Mouse (Mus musculus) MEL (cell line): ENCODE results near the gene Ncapd2. TPM values are rescaled to one million over a fixed set of nuclear protein-coding genes. Genes with fewer than 3 reads are reported as not detected.

Source experiments
- DNase-seq: peaks from one replicate; pipeline ENCODE4 v3.0.0; 2011; ENCODE audit warnings: low read depth, low spot score
- H3K27ac ChIP-seq: 2 replicates; pipeline ENCODE4 v1.5.1; 2012; ENCODE audit warnings: low read depth, mild to moderate bottlenecking, control low read depth, low read length, moderate library complexity; ENCODE audit not compliant: control insufficient read depth
- H3K27me3 ChIP-seq, 2 experiments: fragments of 150-350 bp in 1 of 2; sonication (generic) in 1 of 2; 2 replicates each; pipeline ENCODE4 v1.6.1; 2012; ENCODE audit warnings: low read length in 2 of 2, mild to moderate bottlenecking in 2 of 2, improper control_type of control experiment in 1 of 2, moderate library complexity in 1 of 2; ENCODE audit not compliant: insufficient read depth in 2 of 2, control insufficient read depth in 1 of 2
- H3K36me3 ChIP-seq, 2 experiments: 2 replicates each; pipeline ENCODE4 v1.6.1; 2012 to 2014; ENCODE audit warnings: low read length in 2 of 2, improper control_type of control experiment in 1 of 2, inconsistent platforms in 1 of 2, mild to moderate bottlenecking in 1 of 2; ENCODE audit not compliant: insufficient read depth in 2 of 2, control insufficient read depth in 1 of 2
- H3K4me1 ChIP-seq, 2 experiments: fragments of 150-350 bp in 1 of 2; sonication (generic) in 1 of 2; 2 replicates each; pipeline ENCODE4 v1.6.1; 2012; ENCODE audit warnings: low read length in 2 of 2, improper control_type of control experiment in 1 of 2, mild to moderate bottlenecking in 1 of 2; ENCODE audit not compliant: insufficient read depth in 2 of 2, control insufficient read depth in 1 of 2
- H3K4me3 ChIP-seq, 2 experiments: fragments of 150-350 bp in 1 of 2; sonication (generic) in 1 of 2; 2 replicates each; pipeline ENCODE4 v1.5.1; 2012; ENCODE audit warnings: low read depth in 2 of 2, low read length in 2 of 2, mild to moderate bottlenecking in 2 of 2, moderate library complexity in 2 of 2, control low read depth in 1 of 2, improper control_type of control experiment in 1 of 2; ENCODE audit not compliant: control insufficient read depth in 1 of 2, insufficient read depth in 1 of 2
- H3K79me2 ChIP-seq: 2 replicates; pipeline ENCODE4 v1.6.1; 2012; ENCODE audit warnings: mild to moderate bottlenecking, low read length, moderate library complexity; ENCODE audit not compliant: control insufficient read depth, poor library complexity, insufficient read depth
- H3K9ac ChIP-seq: 2 replicates; pipeline ENCODE4 v1.6.1; 2012; ENCODE audit warnings: low read depth, mild to moderate bottlenecking, control low read depth, low read length, moderate library complexity; ENCODE audit not compliant: control insufficient read depth, poor library complexity, severe bottlenecking
- H3K9me3 ChIP-seq: fragments of 150-350 bp; sonication (generic); replicated peaks from 2 replicates; pipeline ENCODE4 v1.6.1; 2012; ENCODE audit warnings: mild to moderate bottlenecking, low read length, improper control_type of control experiment, moderate library complexity; ENCODE audit not compliant: insufficient read depth
- BHLHE40 ChIP-seq: IDR thresholded peaks from 2 replicates; pipeline ENCODE4 v1.6.1; 2012; ENCODE audit warnings: low read depth, mild to moderate bottlenecking, inconsistent platforms, low read length, improper control_type of control experiment, borderline replicate concordance
- CHD1 ChIP-seq: IDR thresholded peaks from 2 replicates; pipeline ENCODE4 v1.6.1; 2012; ENCODE audit warnings: low read depth, mild to moderate bottlenecking, inconsistent platforms, low read length, improper control_type of control experiment
- CHD2 ChIP-seq: IDR thresholded peaks from 2 replicates; pipeline ENCODE4 v1.6.1; 2011; ENCODE audit warnings: low read length, improper control_type of control experiment
- CTCF ChIP-seq, 3 experiments: IDR thresholded peaks in 2 of 3; conservative IDR thresholded peaks in 1 of 3; 2 replicates each; pipeline ENCODE4 v1.5.1; 2011 to 2012; ENCODE audit warnings: low read length in 3 of 3, low read depth in 2 of 3, mild to moderate bottlenecking in 2 of 3, improper control_type of control experiment in 1 of 3, inconsistent platforms in 1 of 3, mixed read lengths in 1 of 3, moderate library complexity in 1 of 3; ENCODE audit not compliant: control insufficient read depth in 1 of 3, insufficient read depth in 1 of 3, poor library complexity in 1 of 3, severe bottlenecking in 1 of 3
- ETS1 ChIP-seq: IDR thresholded peaks from 2 replicates; pipeline ENCODE4 v1.6.1; 2012; ENCODE audit warnings: low read depth, mild to moderate bottlenecking, inconsistent platforms, low read length, improper control_type of control experiment, moderate library complexity
- GABPA ChIP-seq: IDR thresholded peaks from 2 replicates; pipeline ENCODE4 v1.6.1; 2012; ENCODE audit warnings: low read depth, mild to moderate bottlenecking, inconsistent platforms, low read length, improper control_type of control experiment, moderate library complexity
- GATA1 ChIP-seq: IDR thresholded peaks from 2 replicates; pipeline ENCODE4 v1.6.1; 2011; ENCODE audit warnings: low read depth, low read length, improper control_type of control experiment
- HCFC1 ChIP-seq: IDR thresholded peaks from 2 replicates; pipeline ENCODE4 v1.6.1; 2012; ENCODE audit warnings: low read depth, mild to moderate bottlenecking, inconsistent platforms, low read length, improper control_type of control experiment, moderate library complexity
- KAT2A ChIP-seq: conservative IDR thresholded peaks from 2 replicates; pipeline ENCODE4 v1.6.1; 2012; ENCODE audit warnings: low read depth, low read length, improper control_type of control experiment, inconsistent platforms
- MAX ChIP-seq: IDR thresholded peaks from 2 replicates; pipeline ENCODE4 v1.6.1; 2011; ENCODE audit warnings: low read length, improper control_type of control experiment
- MEF2A ChIP-seq: IDR thresholded peaks from 2 replicates; pipeline ENCODE4 v1.6.1; 2014; ENCODE audit warnings: low read depth, mild to moderate bottlenecking, inconsistent platforms, low read length, improper control_type of control experiment; ENCODE audit not compliant: poor library complexity, insufficient replicate concordance, severe bottlenecking; ENCODE audit errors: extremely low read depth
- MYB ChIP-seq: IDR thresholded peaks from 2 replicates; pipeline ENCODE4 v1.6.1; 2011; ENCODE audit warnings: mild to moderate bottlenecking, low read depth, low read length, improper control_type of control experiment
- MYC ChIP-seq: IDR thresholded peaks from 2 replicates; pipeline ENCODE4 v1.6.1; 2011; ENCODE audit warnings: low read depth, mild to moderate bottlenecking, low read length, improper control_type of control experiment, moderate library complexity
- NRF1 ChIP-seq: IDR thresholded peaks from 2 replicates; pipeline ENCODE4 v1.6.1; 2014; ENCODE audit warnings: low read depth, mild to moderate bottlenecking, inconsistent platforms, low read length, improper control_type of control experiment, moderate library complexity; ENCODE audit not compliant: poor library complexity, insufficient read depth, severe bottlenecking
- POLR2AphosphoS5 ChIP-seq: IDR thresholded peaks from 2 replicates; pipeline ENCODE4 v1.6.1; 2012; ENCODE audit warnings: low read depth, borderline replicate concordance, mild to moderate bottlenecking, inconsistent platforms, low read length, moderate library complexity, mixed read lengths
- RAD21 ChIP-seq: IDR thresholded peaks from 2 replicates; pipeline ENCODE4 v1.6.1; 2011; ENCODE audit warnings: mild to moderate bottlenecking, low read depth, low read length, improper control_type of control experiment
- RCOR1 ChIP-seq: IDR thresholded peaks from 2 replicates; pipeline ENCODE4 v1.6.1; 2012; ENCODE audit warnings: low read depth, mild to moderate bottlenecking, inconsistent platforms, low read length, improper control_type of control experiment
- SIN3A ChIP-seq: IDR thresholded peaks from 2 replicates; pipeline ENCODE4 v1.6.1; 2012; ENCODE audit warnings: low read length, improper control_type of control experiment, inconsistent platforms
- SMC3 ChIP-seq: IDR thresholded peaks from 2 replicates; pipeline ENCODE4 v1.6.1; 2011; ENCODE audit warnings: low read depth, low read length, improper control_type of control experiment
- TAL1 ChIP-seq: IDR thresholded peaks from 2 replicates; pipeline ENCODE4 v1.6.1; 2012; ENCODE audit warnings: mild to moderate bottlenecking, inconsistent platforms, low read length, moderate library complexity, mixed read lengths
- TBP ChIP-seq: IDR thresholded peaks from 2 replicates; pipeline ENCODE4 v1.8.0; 2011; ENCODE audit warnings: low read depth, low read length, improper control_type of control experiment
- TCF12 ChIP-seq: IDR thresholded peaks from 2 replicates; pipeline ENCODE4 v1.6.1; 2014; ENCODE audit warnings: low read depth, mild to moderate bottlenecking, inconsistent platforms, low read length, improper control_type of control experiment, moderate library complexity
- UBTF ChIP-seq: IDR thresholded peaks from 2 replicates; pipeline ENCODE4 v1.6.1; 2012; ENCODE audit warnings: low read depth, mild to moderate bottlenecking, inconsistent platforms, low read length, improper control_type of control experiment, moderate library complexity, borderline replicate concordance; ENCODE audit not compliant: insufficient read depth
- USF1 ChIP-seq: IDR thresholded peaks from 2 replicates; pipeline ENCODE4 v1.6.1; 2014; ENCODE audit warnings: low read depth, mild to moderate bottlenecking, inconsistent platforms, low read length, improper control_type of control experiment, moderate library complexity
- USF2 ChIP-seq, 2 experiments: IDR thresholded peaks; 2 replicates each; pipeline ENCODE4 v1.6.1; 2011 to 2012; ENCODE audit warnings: improper control_type of control experiment in 2 of 2, low read length in 2 of 2, borderline replicate concordance in 1 of 2, inconsistent platforms in 1 of 2, low read depth in 1 of 2, mild to moderate bottlenecking in 1 of 2; ENCODE audit not compliant: insufficient read depth in 1 of 2
- ZC3H11A ChIP-seq: IDR thresholded peaks from 2 replicates; pipeline ENCODE4 v1.6.1; 2012; ENCODE audit warnings: low read depth, mild to moderate bottlenecking, inconsistent platforms, low read length, improper control_type of control experiment
- ZKSCAN1 ChIP-seq: IDR thresholded peaks from 2 replicates; pipeline ENCODE4 v1.6.1; 2012; ENCODE audit warnings: low read depth, mild to moderate bottlenecking, inconsistent platforms, low read length, improper control_type of control experiment, moderate library complexity
- ZMIZ1 ChIP-seq: IDR thresholded peaks from 2 replicates; pipeline ENCODE4 v1.6.1; 2012; ENCODE audit warnings: low read depth, mild to moderate bottlenecking, inconsistent platforms, low read length, improper control_type of control experiment, moderate library complexity
- polyA plus RNA-seq, 2 experiments: library from polyadenylated mRNA; stranded (reverse) in 1 of 2; unstranded in 1 of 2; fragments of >175 nt in 1 of 2; fragments of >200 nt in 1 of 2; gene quantifications; 2 replicates each; pipeline versions ENCODE4 v1.2.1 to v1.2.4; 2012; ENCODE audit warnings: low replicate concordance in 2 of 2, low read depth in 1 of 2; ENCODE audit not compliant: insufficient read length in 2 of 2, insufficient read depth in 1 of 2, missing spikeins in 1 of 2
- total RNA-seq: library from RNA; depleted of rRNA; stranded (reverse); fragments of 300-350 nt; gene quantifications from 2 replicates; pipeline ENCODE4 v1.2.3, GENCODE M21; 2012

Gene Ncapd2
- total and polyA plus RNA-seq, 3 experiments, result 86.6 to 394 TPM; not detected in 1

DNA sequence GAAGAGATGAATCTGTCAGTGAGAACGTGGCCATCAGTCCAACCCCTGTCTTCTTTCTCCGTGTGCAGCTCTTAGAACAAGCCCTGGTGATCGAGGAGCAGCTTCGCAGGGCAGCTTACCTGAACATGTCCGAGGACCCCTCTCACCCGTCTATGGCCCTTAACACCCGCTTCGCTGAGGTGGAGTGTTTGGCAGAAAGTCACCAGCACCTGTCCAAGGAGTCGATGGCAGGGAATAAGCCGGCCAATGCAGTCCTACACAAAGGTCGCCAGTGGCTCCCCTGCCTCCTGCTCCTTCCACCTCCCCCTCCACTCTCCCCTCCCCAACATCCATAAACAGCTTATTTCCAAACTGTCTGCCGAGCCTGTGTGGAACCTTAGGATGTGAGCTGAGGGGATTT is 62.8 kb downstream of the Ncapd2 start:
- H3K79me2 ChIP-seq, result peaks cover 22% of the 10 kb centered on the region
- no peaks in the 10 kb centered on the region for H3K27me3 ChIP-seq
- H3K27ac ChIP-seq, result no peak overlapping the region
- H3K36me3 ChIP-seq, result peaks cover 7 to 24% of the 10 kb centered on the region in 2 experiments
- no peak overlapping the region for H3K4me3 ChIP-seq
- TF ChIP-seq ZC3H11A (no peak), NRF1 (no peak), UBTF (no peak), ZMIZ1 (no peak), ETS1 (no peak), SMC3 (no peak), CHD1 (no peak), CHD2 (no peak), GATA1 (no peak), HCFC1 (no peak), TBP (no peak), CTCF (IDR thresholded peaks at IDR 0.05 in 2 of 3, conservative IDR thresholded peaks at IDR 0.05 in 1 of 3; ENCODE audit: control insufficient read depth in 1 of 3, insufficient read depth in 1 of 3, low read depth in 2 of 3, low read length in 3 of 3, poor library complexity in 1 of 3, severe bottlenecking in 1 of 3) (no peak), MEF2A (no peak), KAT2A (no peak), ZKSCAN1 (no peak), MYC (no peak), RAD21 (no peak), MYB (no peak)
- DNase-seq, result no peak
- H3K9me3 ChIP-seq, result no peaks in the 10 kb centered on the region
- peaks cover 5 to 6% of the 10 kb centered on the region in 2 experiments; a peak in 2 of 4 replicates for H3K4me1 ChIP-seq
- H3K9ac ChIP-seq, result no peak overlapping the region

DNA sequence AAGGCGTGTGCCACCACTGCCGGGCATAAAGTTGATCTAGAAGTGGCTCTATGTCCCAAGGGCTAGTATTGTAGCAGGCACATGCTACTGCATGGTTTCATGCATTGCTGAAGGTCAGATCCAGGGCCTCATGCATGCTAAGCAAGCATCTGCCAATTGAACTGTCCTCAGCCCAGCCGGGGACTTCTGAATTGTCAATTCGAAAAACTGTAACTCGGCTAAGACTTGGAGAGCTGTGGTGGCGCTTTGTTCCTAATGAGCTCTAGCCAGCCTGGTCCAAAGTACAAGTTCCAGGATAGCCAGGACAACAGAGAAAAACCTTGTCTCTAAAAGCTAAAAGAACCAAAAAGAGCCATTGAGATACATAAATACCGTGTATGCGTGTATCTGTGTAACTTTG is 72.1 kb downstream of the Ncapd2 start:
- no peaks in the 10 kb centered on the region for H3K4me1 ChIP-seq
- H3K27me3 ChIP-seq, result no peaks in the 10 kb centered on the region
- H3K27ac ChIP-seq, result no peak overlapping the region
- H3K9ac ChIP-seq, result no peak overlapping the region
- no peak for DNase-seq
- TF ChIP-seq GABPA (no peak), RCOR1 (no peak), NRF1 (no peak), TCF12 (no peak), BHLHE40 (no peak), TAL1 (no peak), USF2 (IDR thresholded peaks at IDR 0.05; ENCODE audit: borderline replicate concordance in 1 of 2, insufficient read depth in 1 of 2, low read depth in 1 of 2, low read length in 2 of 2) (no peak), USF1 (no peak), RAD21 (no peak), ZC3H11A (no peak), TBP (no peak), POLR2AphosphoS5 (no peak), SIN3A (no peak), CHD1 (no peak), MAX (no peak), MYB (no peak)
- no peak overlapping the region for H3K4me3 ChIP-seq
- H3K79me2 ChIP-seq, result 0 out of 2 replicates have a peak, but pooled peaks cover 1% of the 10 kb centered on the region
- no peaks in the 10 kb centered on the region for H3K9me3 ChIP-seq
- H3K36me3 ChIP-seq, result peaks cover 0 to 59% of the 10 kb centered on the region in 2 experiments; a peak in 2 of 4 replicates
